Mouse (Mus musculus): ENCODE results near the gene Eid3. TPM values are rescaled to one million over a fixed set of nuclear protein-coding genes. Genes with fewer than 3 reads are reported as not detected.

Gene Eid3
- polyA plus RNA-seq (2014; fragmentation: Illumina TruSeq; extraction: RNeasy Lipid Tissue Mini Kit (QIAGEN cat#74804)): not detected

DNA sequence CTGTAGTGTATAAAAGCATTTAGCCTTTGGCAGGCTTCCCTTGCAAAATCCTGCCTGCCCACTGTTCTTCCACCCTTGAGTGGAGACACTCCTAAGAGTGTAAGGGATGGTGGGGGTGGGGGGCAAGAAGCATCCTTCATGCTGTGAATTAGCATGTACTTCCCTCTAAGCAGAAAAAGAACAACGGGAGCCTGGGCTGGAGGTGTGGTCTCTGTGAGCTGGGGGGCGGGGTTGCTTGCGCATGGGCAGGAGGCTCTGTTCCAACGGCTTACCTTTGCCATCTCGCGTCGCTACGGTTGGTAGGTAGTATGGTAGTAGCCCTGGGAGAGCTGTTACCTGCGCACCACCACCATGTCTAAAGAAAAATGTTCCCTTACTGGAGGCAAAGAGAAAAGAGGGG lies at the start of gene Eid3:
Gene Eid3 (plus strand): TSS at position 271 of the 400 bp plus-strand sequence.

DNA sequence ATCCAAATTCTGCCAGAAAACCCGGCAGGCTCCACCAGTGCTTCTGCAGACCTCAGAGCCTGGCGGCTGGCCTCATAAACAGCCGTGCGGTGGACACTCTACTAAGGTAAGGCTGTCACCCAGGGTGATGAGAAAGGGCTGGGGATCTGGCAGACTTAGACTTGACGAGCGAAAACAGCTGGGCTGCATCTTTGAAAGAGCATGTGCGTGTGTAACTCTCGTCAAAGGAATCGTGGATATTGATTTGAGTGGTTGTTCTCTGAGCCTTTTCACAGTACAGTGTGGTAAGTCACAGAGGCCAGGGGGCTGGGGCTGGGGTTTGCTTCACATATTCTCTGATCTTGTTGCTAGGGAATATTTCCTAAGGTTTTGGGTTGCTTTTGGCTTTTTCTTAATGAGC lies 32.5 kb upstream of the Eid3 start, which contains the start of gene Txnrd1:
Gene Txnrd1 (plus strand): TSS at position 26 of the 400 bp plus-strand sequence.

Other genes starting within 250 kb of the Eid3 start
- 13.5 TPM for gene 1190007I07Rik, start 243.4 kb upstream of the Eid3 start, polyA plus RNA-seq (2014; fragmentation: Illumina TruSeq; extraction: RNeasy Lipid Tissue Mini Kit (QIAGEN cat#74804))
- 49.3 TPM for gene Tdg, start 236.8 kb upstream of the Eid3 start, polyA plus RNA-seq (2014; fragmentation: Illumina TruSeq; extraction: RNeasy Lipid Tissue Mini Kit (QIAGEN cat#74804))
- 3.5 TPM for gene Glt8d2, start 176.0 kb upstream of the Eid3 start, polyA plus RNA-seq (2014; fragmentation: Illumina TruSeq; extraction: RNeasy Lipid Tissue Mini Kit (QIAGEN cat#74804))
- gene Hcfc2, start 170.5 kb upstream of the Eid3 start, polyA plus RNA-seq (2014; fragmentation: Illumina TruSeq; extraction: RNeasy Lipid Tissue Mini Kit (QIAGEN cat#74804)): 82.6 TPM
- gene Nfyb, start 102.5 kb upstream of the Eid3 start, polyA plus RNA-seq (2014; fragmentation: Illumina TruSeq; extraction: RNeasy Lipid Tissue Mini Kit (QIAGEN cat#74804)): 54.2 TPM
- gene Txnrd1, start 32.7 kb upstream of the Eid3 start, polyA plus RNA-seq (2014; fragmentation: Illumina TruSeq; extraction: RNeasy Lipid Tissue Mini Kit (QIAGEN cat#74804)): 68.4 TPM
- gene Chst11, start 118.9 kb downstream of the Eid3 start, polyA plus RNA-seq (2014; fragmentation: Illumina TruSeq; extraction: RNeasy Lipid Tissue Mini Kit (QIAGEN cat#74804)): 116 TPM